In the genomic region with DNA sequence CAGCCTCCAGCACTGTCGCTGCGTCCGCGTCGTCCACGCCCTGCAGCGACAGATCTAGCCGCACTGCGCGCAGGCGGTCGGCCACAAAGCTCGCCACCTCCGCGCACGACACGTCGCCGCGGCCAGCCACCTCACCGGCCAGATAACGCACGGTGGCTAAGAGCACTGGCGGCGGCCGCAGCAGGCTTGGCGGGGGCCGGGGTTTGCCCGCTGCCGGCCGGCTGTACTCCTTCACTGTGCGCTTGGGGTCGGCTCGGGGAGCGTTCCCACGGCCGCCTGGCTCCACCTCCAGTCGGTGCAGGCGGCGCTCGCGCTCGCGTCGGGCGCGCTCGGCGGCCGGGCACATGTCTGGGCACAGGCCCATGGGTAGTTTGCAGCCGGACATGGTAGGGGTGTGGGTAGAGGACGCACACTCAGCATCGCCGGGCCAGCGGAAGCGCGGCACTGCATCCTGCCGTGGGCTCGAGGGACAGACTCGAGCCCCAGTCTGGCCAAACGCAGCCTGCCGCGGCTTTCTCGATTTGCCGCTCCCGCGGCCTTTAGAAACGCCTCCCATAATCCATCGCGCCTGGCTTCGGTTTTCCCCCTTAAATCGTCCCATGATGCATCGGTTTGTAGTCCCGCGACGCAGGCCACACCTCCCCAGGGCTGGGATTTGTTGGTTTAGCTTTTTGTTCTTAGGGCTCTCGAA, we compare ENCODE assay signal across 8 mouse cellular contexts. TPM values are rescaled to one million over a fixed set of nuclear protein-coding genes. Genes with fewer than 3 reads are reported as not detected.
DNase-seq lines count a peak whose midpoint lies in the region; ATAC-seq lines count a peak whose summit lies in the region.

A gene (minus strand): TSS at position 665 of the 691 bp plus-strand sequence.

- H3K9me3 ChIP-seq in lung, embryonic 16.5 days (ENCODE audit: control insufficient read depth, low read length), result no peaks in the 10 kb centered on the region

- H3K4me1 ChIP-seq in lung, embryonic 16.5 days (replicated peaks; ENCODE audit: control insufficient read depth, insufficient read depth, low read length), result peaks cover 15% of the 10 kb centered on the region

- no peaks in the 10 kb centered on the region for H3K27me3 ChIP-seq in lung, embryonic 16.5 days (ENCODE audit: control insufficient read depth, insufficient read depth, low read depth, low read length)

- peaks cover 19% of the 10 kb centered on the region for H3K36me3 ChIP-seq in lung, embryonic 16.5 days (ENCODE audit: control insufficient read depth, insufficient read depth, low read length)

- peak within 1 kb of the TSS; percentile 99 for H3K27ac ChIP-seq in lung, embryonic 16.5 days (ENCODE audit: low read length)

- under 1% methylated on average over 74 of the region's 77 CpGs for WGBS in lung, embryonic 16.5 days

- DNase-seq in MN1 (ENCODE audit: low spot score), result peak; percentile 96
- DNase-seq in cerebellum, adult 8-10 months, result peak; percentile 83
- peak; percentile 94 for DNase-seq in forelimb bud, embryonic 11.5 days (ENCODE audit: low read depth, low spot score)
- DNase-seq in layer of hippocampus, adult 9-10 months (ENCODE audit: low spot score), result peak; percentile 89
- peak; percentile 62 for DNase-seq in ovary, postnatal 10 days (ENCODE audit: low spot score)
- peak; percentile 83 for DNase-seq in thymus, postnatal 10 days (ENCODE audit: low spot score in 2 of 2)

- H3K4me2 ChIP-seq in lung, embryonic 16.5 days (ENCODE audit: low read depth, low read length), result peak within 1 kb of the TSS; percentile 80

- H3K4me3 ChIP-seq in lung, embryonic 16.5 days (ENCODE audit: low read length), result peak within 1 kb of the TSS; percentile 89

- peak; percentile 86 to 92 for ATAC-seq in hematopoietic stem cell, adult 5-6 weeks (replicated peaks in 1 of 2; ENCODE audit: insufficient read depth in 1 of 2, low FRiP score in 2 of 2, low TSS enrichment in 1 of 2, low read depth in 1 of 2, poor library complexity in 2 of 2, severe bottlenecking in 2 of 2)
- peak; percentile 91 for ATAC-seq in lung, embryonic 16.5 days (ENCODE audit: low read depth)

- peak within 1 kb of the TSS; percentile 88 for H3K9ac ChIP-seq in lung, embryonic 16.5 days (ENCODE audit: low read length)

RNA-seq across cellular contexts. Expression of the gene that starts here (rescaled TPM):
- 5.0 and 6.8 TPM in 2 replicates for total RNA-seq in hematopoietic stem cell, adult 5-6 weeks (2017)
- 32.5 and 36.4 TPM in 2 replicates for polyA plus RNA-seq in lung, embryonic 16.5 days (2015; fragmentation: Nextera tagmentation; extraction: Ambion mirVana)

Comparison
In these comparisons a context has a peak if more than half of its experiments do, and no peak if none do; other contexts are left out.
1. Peak in every context shown above with its lines: DNase-seq, ATAC-seq, H3K4me3 ChIP-seq and H3K27ac ChIP-seq.